9 mouse cellular contexts compared by ENCODE assay signal in genomic region chr3:27861601-27862000, GRCm38 (mm10). TPM values are rescaled to one million over a fixed set of nuclear protein-coding genes. Genes with fewer than 3 reads are reported as not detected.
DNase-seq lines count a peak whose midpoint lies in the region; ATAC-seq and TF ChIP-seq lines count a peak whose summit lies in the region.
"Had no signal": no experiment of that assay in that cellular context is flagged by ENCODE, and none has a peak within 500 bp of the region (broad histone marks: within the 10 kb centered on the region; RNA-seq: fewer than 3 reads in every experiment).

No protein-coding gene starts in this region.

- H3K9me3 ChIP-seq in hindbrain, embryonic 10.5 days, result no peaks in the 10 kb centered on the region
- no peaks in the 10 kb centered on the region for H3K9me3 ChIP-seq in hindbrain, embryonic 11.5 days (ENCODE audit: control insufficient read depth, low read length)
- no peaks in the 10 kb centered on the region for H3K9me3 ChIP-seq in embryonic facial prominence, embryonic 15.5 days (replicated peaks)
- H3K9me3 ChIP-seq in liver, postnatal 0 days (ENCODE audit: low read length), result no peaks in the 10 kb centered on the region
- H3K9me3 ChIP-seq in stomach, postnatal 0 days (ENCODE audit: control insufficient read depth, low read length), result no peaks in the 10 kb centered on the region

- TF ChIP-seq EP300 in liver, postnatal 0 days (IDR thresholded peaks at IDR 0.05; ENCODE audit: low read depth), result no peak
- no peak for TF ChIP-seq EP300 in stomach, postnatal 0 days (optimal IDR thresholded peaks at IDR 0.05)

- H3K4me2 ChIP-seq in hindbrain, embryonic 11.5 days (replicated peaks; ENCODE audit: low read depth, low read length), result no peak overlapping the region
- H3K4me2 ChIP-seq in embryonic facial prominence, embryonic 15.5 days (replicated peaks), result no peak overlapping the region
- no peak overlapping the region for H3K4me2 ChIP-seq in liver, postnatal 0 days (ENCODE audit: low read depth, low read length)
- H3K4me2 ChIP-seq in stomach, postnatal 0 days (replicated peaks; ENCODE audit: low read depth), result no peak overlapping the region

- ATAC-seq in hindbrain, embryonic 11.5 days (ENCODE audit: low FRiP score), result no peak
- ATAC-seq in embryonic facial prominence, embryonic 15.5 days (ENCODE audit: insufficient number of reproducible peaks, low FRiP score, low TSS enrichment, low read depth), result no peak
- peak; percentile 50; the same call in 1 of the 2 replicates for ATAC-seq in liver, postnatal 0 days
- peak; percentile 55; the same call in 1 of the 2 replicates for ATAC-seq in stomach, postnatal 0 days (ENCODE audit: low FRiP score, low TSS enrichment)

- intact Hi-C loops in heart, postnatal 10 days (cut with DNase I), result loop anchor here (5.0 kb wide), 1 partner anchor 394 kb away; no protein-coding TSS in a partner anchor

- TF ChIP-seq CTCF in liver, postnatal 0 days (IDR thresholded peaks at IDR 0.05; ENCODE audit: low read depth), result no peak
- TF ChIP-seq CTCF in stomach, postnatal 0 days (IDR thresholded peaks at IDR 0.05; ENCODE audit: low read depth), result no peak

- H3K27me3 ChIP-seq in hindbrain, embryonic 10.5 days (ENCODE audit: insufficient read depth, poor library complexity, severe bottlenecking), result no peaks in the 10 kb centered on the region
- no peaks in the 10 kb centered on the region for H3K27me3 ChIP-seq in hindbrain, embryonic 11.5 days (ENCODE audit: control insufficient read depth, insufficient read depth, low read length)
- H3K27me3 ChIP-seq in embryonic facial prominence, embryonic 15.5 days, result no peaks in the 10 kb centered on the region
- no peaks in the 10 kb centered on the region for H3K27me3 ChIP-seq in liver, postnatal 0 days (ENCODE audit: insufficient read depth, low read length)
- H3K27me3 ChIP-seq in stomach, postnatal 0 days (ENCODE audit: control insufficient read depth, insufficient read depth, low read length), result no peaks in the 10 kb centered on the region

- H3K4me3 ChIP-seq in hindbrain, embryonic 10.5 days, result no peak overlapping the region
- H3K4me3 ChIP-seq in hindbrain, embryonic 11.5 days (ENCODE audit: low read depth, low read length), result no peak overlapping the region
- H3K4me3 ChIP-seq in embryonic facial prominence, embryonic 15.5 days (replicated peaks), result no peak overlapping the region
- no peak overlapping the region for H3K4me3 ChIP-seq in liver, postnatal 0 days (ENCODE audit: low read depth, low read length)
- H3K4me3 ChIP-seq in stomach, postnatal 0 days (ENCODE audit: low read depth, low read length), result no peak overlapping the region
- H3K4me3 ChIP-seq: left cerebral cortex, adult 2 months had no signal

- DNase-seq in hindbrain, embryonic 10.5 days (ENCODE audit: low spot score), result no peak
- no peak for DNase-seq in hindbrain, embryonic 11.5 days (ENCODE audit: low spot score)
- peak; percentile 89 to 96 for DNase-seq in adrenal gland, adult (ENCODE audit: inconsistent age in 2 of 2, low spot score in 1 of 2)
- DNase-seq in heart, postnatal 10 days, result peak; percentile 79
- peak; percentile 57 for DNase-seq in liver, postnatal 0 days
- DNase-seq in stomach, postnatal 0 days (ENCODE audit: low spot score), result peak; percentile 73
- no peak for DNase-seq in spleen, postnatal 10 days (ENCODE audit: low spot score in 2 of 2)

- H3K36me3 ChIP-seq in hindbrain, embryonic 10.5 days, result no peaks in the 10 kb centered on the region
- no peaks in the 10 kb centered on the region for H3K36me3 ChIP-seq in hindbrain, embryonic 11.5 days (ENCODE audit: control insufficient read depth, insufficient read depth, low read length)
- no peaks in the 10 kb centered on the region for H3K36me3 ChIP-seq in embryonic facial prominence, embryonic 15.5 days
- no peaks in the 10 kb centered on the region for H3K36me3 ChIP-seq in liver, postnatal 0 days (replicated peaks; ENCODE audit: insufficient read depth, low read length)
- no peaks in the 10 kb centered on the region for H3K36me3 ChIP-seq in stomach, postnatal 0 days (ENCODE audit: control insufficient read depth, insufficient read depth, low read length)

- WGBS in hindbrain, embryonic 10.5 days, result 81% methylated on average over 6 of the region's 6 CpGs
- WGBS in hindbrain, embryonic 11.5 days, result 87% methylated on average over 6 of the region's 6 CpGs
- 63% methylated on average over 6 of the region's 6 CpGs for WGBS in embryonic facial prominence, embryonic 15.5 days
- 77% methylated on average over 6 of the region's 6 CpGs for WGBS in liver, postnatal 0 days (ENCODE audit: insufficient replicate concordance)
- 58% methylated on average over 6 of the region's 6 CpGs for WGBS in stomach, postnatal 0 days

- H3K27ac ChIP-seq in hindbrain, embryonic 10.5 days, result peak overlapping the region; percentile 86; the same call in 1 of the 2 replicates
- H3K27ac ChIP-seq in hindbrain, embryonic 11.5 days (ENCODE audit: low read depth, low read length), result no peak overlapping the region
- H3K27ac ChIP-seq in embryonic facial prominence, embryonic 15.5 days (replicated peaks), result peak overlapping the region; percentile 86; the same call in 1 of the 2 replicates
- H3K27ac ChIP-seq in liver, postnatal 0 days (ENCODE audit: low read depth), result no peak overlapping the region
- H3K27ac ChIP-seq in stomach, postnatal 0 days (replicated peaks), result no peak overlapping the region; the same call in 1 of the 2 replicates
- H3K27ac ChIP-seq: left cerebral cortex, adult 2 months had no signal

- no peak overlapping the region for H3K9ac ChIP-seq in hindbrain, embryonic 11.5 days (ENCODE audit: low read depth, low read length)
- H3K9ac ChIP-seq in embryonic facial prominence, embryonic 15.5 days, result no peak overlapping the region
- H3K9ac ChIP-seq in liver, postnatal 0 days (replicated peaks), result no peak overlapping the region
- no peak overlapping the region for H3K9ac ChIP-seq in stomach, postnatal 0 days (ENCODE audit: low read length)

- peaks cover 52% of the 10 kb centered on the region for H3K4me1 ChIP-seq in hindbrain, embryonic 10.5 days (replicated peaks)
- peaks cover 7% of the 10 kb centered on the region for H3K4me1 ChIP-seq in hindbrain, embryonic 11.5 days (replicated peaks; ENCODE audit: control insufficient read depth, insufficient read depth, low read length)
- peaks cover 37% of the 10 kb centered on the region for H3K4me1 ChIP-seq in embryonic facial prominence, embryonic 15.5 days
- peaks cover 16% of the 10 kb centered on the region for H3K4me1 ChIP-seq in liver, postnatal 0 days (ENCODE audit: insufficient read depth)
- H3K4me1 ChIP-seq in stomach, postnatal 0 days (replicated peaks; ENCODE audit: control insufficient read depth, insufficient read depth), result peaks cover 15% of the 10 kb centered on the region

RNA-seq across cellular contexts. Expression of gene Tmem212, which starts 34.6 kb away (rescaled TPM):
- not detected in 2 replicates for polyA plus RNA-seq in hindbrain, embryonic 10.5 days (2016; fragmentation: Nextera tagmentation; extraction: Ambion mirVana)
- polyA plus RNA-seq in hindbrain, embryonic 11.5 days (2014; fragmentation: Nextera tagmentation; extraction: Ambion mirVana), result not detected in 2 replicates
- polyA plus RNA-seq in embryonic facial prominence, embryonic 15.5 days (2015; fragmentation: Nextera tagmentation; extraction: Ambion mirVana), result 7.9 and 18.9 TPM in 2 replicates
- total RNA-seq in heart, postnatal 10 days (2021), result not detected
- polyA plus RNA-seq in liver, postnatal 0 days (2015; fragmentation: Nextera tagmentation; extraction: Ambion mirVana), result 0.21 and 0.26 TPM in 2 replicates
- polyA plus RNA-seq in stomach, postnatal 0 days (2015; fragmentation: Nextera tagmentation; extraction: Ambion mirVana), result not detected in 2 replicates

Comparison
In these comparisons a context has a peak if more than half of its experiments do, and no peak if none do; other contexts are left out.
1. H3K27ac ChIP-seq: peak in hindbrain, embryonic 10.5 days (single experiment) and embryonic facial prominence, embryonic 15.5 days (single experiment); none in hindbrain, embryonic 11.5 days (single experiment), liver, postnatal 0 days (single experiment) and stomach, postnatal 0 days (single experiment).
2. DNase-seq: peak in adrenal gland, adult (2 of 2), heart, postnatal 10 days (2 of 2), liver, postnatal 0 days (single experiment) and stomach, postnatal 0 days (single experiment); none in hindbrain, embryonic 10.5 days (single experiment), hindbrain, embryonic 11.5 days (single experiment) and spleen, postnatal 10 days (0 of 2).
3. ATAC-seq: peak in liver, postnatal 0 days (single experiment) and stomach, postnatal 0 days (single experiment); none in hindbrain, embryonic 11.5 days (single experiment) and embryonic facial prominence, embryonic 15.5 days (single experiment).